Mouse (Mus musculus): Measurements from ENCODE around the gene Nrxn1. TPM values are rescaled to one million over a fixed set of nuclear protein-coding genes. Genes with fewer than 3 reads are reported as not detected.

Gene Nrxn1
- polyA plus RNA-seq, 2 experiments: 6.3 to 12.2 TPM

DNA sequence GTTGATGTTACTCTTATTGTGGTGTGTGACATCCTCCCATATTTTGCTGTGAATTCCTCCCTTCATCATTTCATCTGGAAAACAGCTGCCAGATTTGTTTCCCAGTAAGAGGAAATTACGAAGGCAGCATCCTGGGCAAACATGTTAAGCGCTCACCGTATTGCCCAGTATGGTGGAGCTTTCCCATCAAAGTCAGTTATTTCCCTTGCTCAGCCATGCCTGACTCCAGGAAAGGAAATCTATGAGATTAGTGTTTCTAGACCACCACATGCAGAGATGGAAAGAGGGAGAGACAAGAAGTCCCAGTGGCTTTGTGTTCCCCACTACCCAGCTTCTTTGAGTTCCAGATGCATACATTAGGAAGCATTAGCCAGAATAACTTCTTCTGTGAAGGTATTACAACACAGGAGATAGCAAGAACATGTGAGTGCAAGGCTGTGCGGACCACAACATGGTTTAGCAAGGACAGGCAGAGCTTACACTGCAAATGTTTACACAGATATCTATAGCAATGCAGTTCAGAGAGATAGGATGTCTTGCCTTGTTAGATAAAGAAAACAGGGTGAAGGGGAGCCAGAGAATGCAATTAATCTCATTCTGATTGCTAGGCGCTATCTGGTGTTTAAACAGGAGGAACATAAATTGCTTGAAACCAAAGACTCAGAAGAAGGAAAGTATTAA is 839.3 kb downstream of the Nrxn1 start:
- WGBS: 65% methylated on average over 5 of the region's 5 CpGs
- H3K9ac ChIP-seq (ENCODE audit: low read depth, low read length, severe bottlenecking): no peak overlapping the region
- H3K4me2 ChIP-seq (replicated peaks; ENCODE audit: low read depth, low read length, severe bottlenecking): no peak overlapping the region
- no peaks in the 10 kb centered on the region for H3K36me3 ChIP-seq (ENCODE audit: control insufficient read depth, insufficient read depth, low read length)
- H3K27me3 ChIP-seq (ENCODE audit: control insufficient read depth, insufficient read depth, low read length): no peaks in the 10 kb centered on the region
- DNase-seq (ENCODE audit: low spot score) (no peak), ATAC-seq (ENCODE audit: low FRiP score, low read depth) (no peak)
- H3K9me3 ChIP-seq (ENCODE audit: control insufficient read depth, low read length): no peaks in the 10 kb centered on the region
- H3K27ac ChIP-seq (replicated peaks; ENCODE audit: low read depth, low read length): no peak overlapping the region
- TF ChIP-seq POLR2A (IDR thresholded peaks at IDR 0.05; ENCODE audit: borderline replicate concordance, extremely low read depth, insufficient read depth, insufficient read length): no peak
- no peak overlapping the region for H3K4me3 ChIP-seq (replicated peaks; ENCODE audit: low read length)
- H3K4me1 ChIP-seq (ENCODE audit: control insufficient read depth, insufficient read depth, low read length): no peaks in the 10 kb centered on the region

- 46% methylated on average over 1 of the region's 1 CpGs for WGBS
- Histone ChIP-seq H3K36me3 (ENCODE audit: control insufficient read depth, insufficient read depth, low read length) (no peaks in the 10 kb centered on the region), H3K9ac (ENCODE audit: low read depth, low read length, severe bottlenecking) (no peak overlapping the region), H3K27ac (replicated peaks; ENCODE audit: low read depth, low read length) (no peak overlapping the region), H3K4me1 (ENCODE audit: control insufficient read depth, insufficient read depth, low read length) (no peaks in the 10 kb centered on the region), H3K4me2 (replicated peaks; ENCODE audit: low read depth, low read length, severe bottlenecking) (no peak overlapping the region), H3K4me3 (replicated peaks; ENCODE audit: low read length) (no peak overlapping the region), H3K9me3 (ENCODE audit: control insufficient read depth, low read length) (no peaks in the 10 kb centered on the region), H3K27me3 (ENCODE audit: control insufficient read depth, insufficient read depth, low read length) (no peaks in the 10 kb centered on the region)
- no peak for TF ChIP-seq POLR2A (IDR thresholded peaks at IDR 0.05; ENCODE audit: borderline replicate concordance, extremely low read depth, insufficient read depth, insufficient read length)
- no peak for ATAC-seq (ENCODE audit: low FRiP score, low read depth)
- DNase-seq (ENCODE audit: low spot score): no peak
Measured at GRCm38 (mm10) chr17:90252196-90252595, 840.7 kb downstream of the Nrxn1 start.

GRCm38 (mm10) chr17:90247071-90247849 is 845.6 kb downstream of the Nrxn1 start:
- no peak for ATAC-seq (ENCODE audit: low FRiP score, low read depth)
- 82% methylated on average over 7 of the region's 7 CpGs for WGBS
- Histone ChIP-seq H3K27ac (replicated peaks; ENCODE audit: low read depth, low read length) (no peak overlapping the region), H3K9me3 (ENCODE audit: control insufficient read depth, low read length) (no peaks in the 10 kb centered on the region), H3K4me2 (replicated peaks; ENCODE audit: low read depth, low read length, severe bottlenecking) (no peak overlapping the region), H3K4me3 (replicated peaks; ENCODE audit: low read length) (no peak overlapping the region), H3K9ac (ENCODE audit: low read depth, low read length, severe bottlenecking) (no peak overlapping the region), H3K27me3 (ENCODE audit: control insufficient read depth, insufficient read depth, low read length) (no peaks in the 10 kb centered on the region), H3K36me3 (ENCODE audit: control insufficient read depth, insufficient read depth, low read length) (no peaks in the 10 kb centered on the region), H3K4me1 (ENCODE audit: control insufficient read depth, insufficient read depth, low read length) (no peaks in the 10 kb centered on the region)
- no peak for TF ChIP-seq POLR2A (IDR thresholded peaks at IDR 0.05; ENCODE audit: borderline replicate concordance, extremely low read depth, insufficient read depth, insufficient read length)
- DNase-seq (ENCODE audit: low spot score): no peak

GRCm38 (mm10) chr17:90244339-90244738 is 848.5 kb downstream of the Nrxn1 start:
- Histone ChIP-seq H3K4me1 (ENCODE audit: control insufficient read depth, insufficient read depth, low read length) (no peaks in the 10 kb centered on the region), H3K4me2 (replicated peaks; ENCODE audit: low read depth, low read length, severe bottlenecking) (no peak overlapping the region), H3K9ac (ENCODE audit: low read depth, low read length, severe bottlenecking) (no peak overlapping the region), H3K9me3 (ENCODE audit: control insufficient read depth, low read length) (no peaks in the 10 kb centered on the region), H3K27ac (replicated peaks; ENCODE audit: low read depth, low read length) (no peak overlapping the region), H3K36me3 (ENCODE audit: control insufficient read depth, insufficient read depth, low read length) (no peaks in the 10 kb centered on the region), H3K4me3 (replicated peaks; ENCODE audit: low read length) (no peak overlapping the region), H3K27me3 (ENCODE audit: control insufficient read depth, insufficient read depth, low read length) (no peaks in the 10 kb centered on the region)
- ATAC-seq (ENCODE audit: low FRiP score, low read depth) (no peak), DNase-seq (ENCODE audit: low spot score) (no peak)
- no peak for TF ChIP-seq POLR2A (IDR thresholded peaks at IDR 0.05; ENCODE audit: borderline replicate concordance, extremely low read depth, insufficient read depth, insufficient read length)
- 57% methylated on average over 2 of the region's 2 CpGs for WGBS

DNA sequence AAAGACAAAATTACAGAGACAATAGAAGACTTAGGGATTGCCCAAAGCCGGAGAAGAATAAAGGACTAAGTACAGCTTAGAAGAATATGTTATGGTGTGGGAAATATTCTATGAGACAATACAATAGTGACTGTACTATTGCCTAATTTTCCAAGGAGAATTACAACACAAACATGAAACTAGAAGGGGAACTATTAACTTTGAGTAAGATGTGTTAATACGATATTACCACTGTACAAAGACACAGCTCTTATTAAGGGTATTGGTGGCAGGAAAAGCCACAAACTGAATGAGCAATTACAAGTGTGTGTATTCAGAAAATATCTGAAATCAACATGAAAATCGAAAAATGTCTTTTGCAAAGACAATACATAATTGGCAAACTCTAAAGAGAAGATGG is 853.9 kb downstream of the Nrxn1 start:
- no peak overlapping the region for H3K4me3 ChIP-seq (replicated peaks; ENCODE audit: low read length)
- no peaks in the 10 kb centered on the region for H3K36me3 ChIP-seq (ENCODE audit: control insufficient read depth, insufficient read depth, low read length)
- ATAC-seq (ENCODE audit: low FRiP score, low read depth): no peak
- no peak overlapping the region for H3K4me2 ChIP-seq (replicated peaks; ENCODE audit: low read depth, low read length, severe bottlenecking)
- DNase-seq (ENCODE audit: low spot score): no peak
- no peak overlapping the region for H3K27ac ChIP-seq (replicated peaks; ENCODE audit: low read depth, low read length)
- no peak overlapping the region for H3K9ac ChIP-seq (ENCODE audit: low read depth, low read length, severe bottlenecking)
- no peak for TF ChIP-seq POLR2A (IDR thresholded peaks at IDR 0.05; ENCODE audit: borderline replicate concordance, extremely low read depth, insufficient read depth, insufficient read length)
- 78% methylated on average over 3 of the region's 3 CpGs for WGBS
- H3K9me3 ChIP-seq (ENCODE audit: control insufficient read depth, low read length): no peaks in the 10 kb centered on the region
- H3K27me3 ChIP-seq (ENCODE audit: control insufficient read depth, insufficient read depth, low read length): no peaks in the 10 kb centered on the region
- no peaks in the 10 kb centered on the region for H3K4me1 ChIP-seq (ENCODE audit: control insufficient read depth, insufficient read depth, low read length)
